Mouse (Mus musculus): ENCODE results near the gene Cltc. TPM values are rescaled to one million over a fixed set of nuclear protein-coding genes. Genes with fewer than 3 reads are reported as not detected.
"Not testable (repeated sequence)": the region's sequence is repeated elsewhere in the genome, so short reads cannot be mapped to it uniquely, and the experiment has no call there.

Gene Cltc
- total RNA-seq, 2 experiments from 2014 or later, result 139 to 149 TPM

GRCm38 (mm10) chr11:86741505-86741904, 15.9 kb downstream of the Cltc start:
- DNase-seq, result no peak

DNA sequence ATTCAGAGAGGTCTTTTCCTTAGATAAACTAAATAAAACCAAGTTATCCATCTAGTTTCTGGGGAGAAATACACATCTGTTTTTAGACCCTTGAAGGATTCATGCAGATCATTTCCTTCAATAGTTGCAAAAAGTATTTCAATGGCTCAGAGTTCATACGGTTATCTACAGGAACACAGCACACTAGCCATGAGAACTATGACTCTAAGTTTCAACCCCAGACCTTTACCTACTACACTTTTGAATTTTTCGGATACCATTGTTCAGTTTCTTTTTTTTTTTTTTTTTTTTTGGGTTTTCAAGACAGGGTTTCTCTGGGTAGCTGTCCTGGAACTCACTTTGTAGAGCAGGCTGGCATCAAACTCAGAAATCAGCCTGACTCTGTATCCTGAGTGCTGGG, 17.9 kb downstream of the Cltc start:
- no peak for DNase-seq

More at GRCm38 (mm10) chr11:86741505-86741904, 15.9 kb downstream of the Cltc start:
- intact Hi-C loops (cut with DNase I), result no loop called here

DNA sequence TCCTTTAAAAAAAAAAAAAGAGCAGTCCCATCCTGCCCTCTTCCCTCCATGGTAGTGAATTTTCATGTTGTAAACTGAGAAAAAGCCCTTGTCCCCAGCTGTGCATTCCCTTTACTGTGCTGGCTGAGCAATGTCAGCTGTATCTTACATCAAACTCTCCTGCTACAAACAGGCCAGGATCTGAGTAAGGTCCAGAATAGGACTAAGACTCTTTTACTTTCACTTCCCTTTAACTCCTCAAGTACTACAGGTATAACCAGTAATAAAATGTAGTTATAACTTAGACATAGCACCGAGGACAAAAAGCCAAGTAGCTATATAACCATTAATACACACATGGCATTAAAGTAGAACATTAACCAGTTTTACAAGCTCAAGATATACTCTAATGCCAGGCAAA, 18.4 kb downstream of the Cltc start:
- intact Hi-C loops (cut with DNase I), result no loop called here
- no peak for DNase-seq

More for the DNA sequence above, 17.9 kb downstream of the Cltc start:
- intact Hi-C loops (cut with DNase I), result no loop called here

- DNase-seq; intact Hi-C loops (cut with DNase I): not testable (repeated sequence)
Observed at GRCm38 (mm10) chr11:86738308-86738707, 19.1 kb downstream of the Cltc start.

DNA sequence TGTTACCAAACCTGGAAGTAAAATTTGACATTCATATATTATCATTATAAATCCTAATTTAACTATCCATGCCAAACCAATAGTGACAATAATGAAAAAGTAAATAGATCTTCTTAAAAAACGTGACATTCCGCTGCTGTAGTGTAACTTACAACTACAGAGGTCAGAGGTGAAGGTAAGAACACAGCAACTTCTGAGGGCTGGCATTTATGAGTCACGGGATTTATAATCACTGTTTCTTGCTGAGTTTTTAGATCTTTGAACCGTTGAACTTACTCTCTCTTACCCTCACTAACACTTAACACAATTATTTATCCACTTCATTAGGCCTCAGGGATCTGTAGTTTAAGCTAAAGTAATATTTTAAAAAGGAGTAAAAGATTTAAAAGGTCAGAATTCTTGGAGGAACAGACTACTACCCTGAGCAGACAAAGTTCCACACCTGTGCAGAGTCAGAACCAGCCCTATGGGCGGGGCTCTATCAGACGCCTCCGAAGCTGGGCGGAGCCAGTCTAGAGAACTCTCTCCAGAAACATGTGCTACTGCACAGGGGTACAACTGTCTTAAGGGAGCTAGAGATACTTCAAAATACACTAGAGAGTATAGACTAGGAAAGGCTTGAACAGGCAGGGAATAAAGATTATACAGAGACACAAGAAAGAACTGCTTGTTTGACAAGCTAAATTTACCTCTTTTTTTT, 19.9 kb downstream of the Cltc start:
- intact Hi-C loops (cut with DNase I), result no loop called here
- DNase-seq, result no peak

- intact Hi-C loops (cut with DNase I), result no loop called here
- DNase-seq, result no peak
Observed at GRCm38 (mm10) chr11:86734993-86735392, 22.4 kb downstream of the Cltc start.

GRCm38 (mm10) chr11:86734241-86734939, 23.0 kb downstream of the Cltc start:
- DNase-seq, result no peak
- intact Hi-C loops (cut with DNase I), result no loop called here

DNA sequence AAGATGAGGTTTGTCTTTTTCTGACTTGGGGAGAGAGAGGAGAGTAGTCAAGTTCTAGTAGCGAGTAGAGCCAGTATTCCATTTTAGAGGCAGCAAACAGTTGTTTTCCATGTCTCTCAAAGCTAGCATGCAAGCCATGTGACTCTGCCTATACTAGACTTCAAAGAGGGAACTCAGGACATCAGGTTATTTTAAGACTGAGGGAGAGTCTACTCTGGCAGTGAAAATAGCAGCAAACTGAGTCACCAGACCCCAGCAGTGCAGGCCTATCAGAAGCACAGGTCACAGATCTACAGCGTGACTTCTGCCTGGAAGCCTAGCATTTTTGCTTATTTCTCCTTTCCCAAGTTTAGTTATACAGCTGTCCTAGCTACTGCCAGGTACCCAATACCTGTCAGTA, 25.9 kb downstream of the Cltc start:
- DNase-seq, result no peak
- intact Hi-C loops (cut with DNase I), result no loop called here

DNA sequence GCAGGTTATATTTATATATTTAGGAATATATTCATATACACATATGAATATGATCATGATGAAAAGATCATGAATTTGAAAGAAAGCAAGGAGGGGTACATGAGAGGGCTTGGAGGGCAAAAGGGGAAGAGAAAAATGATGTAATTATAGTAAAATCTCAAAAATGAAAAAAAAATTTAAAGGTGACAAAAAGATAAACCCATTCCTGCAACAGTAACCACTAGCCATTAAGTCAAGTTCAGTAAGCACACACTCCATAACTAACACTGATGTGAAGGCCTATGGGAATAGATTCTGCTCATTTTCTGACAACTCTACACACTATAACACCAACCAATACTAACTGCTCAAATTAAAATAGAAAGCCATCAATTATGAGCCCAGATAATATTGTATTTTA, 31.8 kb downstream of the Cltc start:
- intact Hi-C loops (cut with DNase I), result no loop called here
- DNase-seq, result no peak

DNA sequence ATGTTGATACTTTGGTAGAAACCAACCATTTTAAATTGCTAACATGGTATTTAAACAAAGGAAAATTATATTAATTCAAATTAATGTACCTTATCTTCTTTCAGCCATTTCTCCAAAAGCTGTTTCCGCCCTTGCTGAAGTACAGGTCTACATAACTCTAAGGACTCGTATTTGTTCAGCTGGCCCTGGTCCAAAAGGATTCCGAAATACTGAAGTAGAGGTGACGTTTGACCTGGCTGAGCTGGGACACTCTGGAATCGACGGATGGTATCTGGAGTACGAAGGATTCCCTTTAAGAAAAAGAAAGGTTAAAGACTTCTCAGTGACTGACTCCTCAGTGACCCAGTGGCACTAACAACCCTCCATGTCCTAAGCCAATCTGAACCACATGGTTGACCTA, 32.4 kb downstream of the Cltc start:
- intact Hi-C loops (cut with DNase I), result no loop called here
- no peak for DNase-seq

- DNase-seq, result no peak
- intact Hi-C loops (cut with DNase I), result no loop called here
Observed at GRCm38 (mm10) chr11:86724004-86724403, 33.4 kb downstream of the Cltc start.

- intact Hi-C loops (cut with DNase I), result no loop called here
- no peak for DNase-seq
Observed at GRCm38 (mm10) chr11:86719390-86719789, 38.0 kb downstream of the Cltc start.

GRCm38 (mm10) chr11:86718369-86718768, 39.0 kb downstream of the Cltc start:
- no peak for DNase-seq
- intact Hi-C loops (cut with DNase I), result no loop called here

GRCm38 (mm10) chr11:86717306-86718065, 39.9 kb downstream of the Cltc start:
- intact Hi-C loops (cut with DNase I), result loop anchor here (2.0 kb wide), 1 partner anchor 17 kb away; no protein-coding TSS in a partner anchor

DNA sequence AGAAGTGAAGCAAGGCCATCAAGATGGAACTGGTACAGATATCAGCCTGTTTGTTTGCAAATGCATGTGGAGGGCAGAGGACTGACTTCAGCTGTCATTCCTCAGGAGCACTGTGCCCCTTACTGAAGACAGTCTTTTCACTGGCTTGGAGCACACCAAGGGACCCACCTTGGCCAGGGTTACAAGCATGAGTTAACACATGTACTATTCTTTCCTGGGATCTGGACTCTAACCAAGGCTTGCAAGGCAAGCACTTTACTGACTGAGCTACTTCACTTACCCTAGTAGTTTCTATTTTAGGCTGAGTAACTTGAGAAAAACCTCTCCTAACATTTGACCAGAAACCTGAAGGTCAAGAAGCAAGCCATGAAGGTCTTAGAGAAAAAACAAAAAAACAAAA, 42.8 kb downstream of the Cltc start:
- intact Hi-C loops (cut with DNase I), result no loop called here
- DNase-seq, result no peak

More at GRCm38 (mm10) chr11:86717306-86718065, 39.9 kb downstream of the Cltc start:
- no peak for DNase-seq

DNA sequence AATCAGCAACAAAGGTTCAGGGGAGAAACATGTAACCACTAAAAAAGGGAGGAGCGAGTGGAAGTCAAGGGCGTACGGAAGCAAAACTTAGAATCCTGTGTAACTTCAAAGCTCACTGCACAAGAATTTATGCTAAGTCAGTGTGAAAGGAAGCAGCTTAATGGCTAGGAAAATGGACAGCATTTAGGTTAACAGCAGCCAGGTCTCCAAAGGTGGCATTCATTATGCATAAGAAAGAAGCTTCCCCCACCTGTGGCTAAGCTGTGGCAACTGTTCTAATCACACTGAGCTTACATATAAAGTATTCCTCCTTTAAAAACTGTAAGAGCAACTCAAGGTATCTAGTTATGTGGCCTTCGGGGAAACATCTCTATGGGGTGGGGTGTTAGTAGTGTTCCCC, 56.2 kb downstream of the Cltc start:
- no peak for DNase-seq
- intact Hi-C loops (cut with DNase I), result loop anchor here (2.0 kb wide), 1 partner anchor 16 kb away; no protein-coding TSS in a partner anchor

DNA sequence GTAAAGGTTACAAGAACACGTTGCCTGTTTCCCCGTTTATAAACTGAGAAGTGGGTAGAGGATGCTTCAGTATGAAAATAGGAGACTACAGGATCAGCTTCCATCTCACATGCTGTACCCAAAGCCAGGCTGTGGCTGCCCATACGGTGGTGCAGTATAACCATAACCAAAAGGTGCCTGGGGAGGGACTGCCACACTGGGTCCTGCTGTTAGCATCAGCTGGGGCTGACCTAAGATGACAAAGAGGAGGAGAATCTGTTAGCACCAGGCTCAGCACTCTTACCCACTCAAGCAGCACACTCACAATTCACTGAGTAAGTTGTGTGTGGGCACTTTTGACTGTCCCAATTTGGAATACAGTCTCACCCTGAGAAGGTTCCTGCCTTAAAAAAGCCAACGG, 61.9 kb downstream of the Cltc start:
- DNase-seq, result no peak
- intact Hi-C loops (cut with DNase I), result no loop called here

DNA sequence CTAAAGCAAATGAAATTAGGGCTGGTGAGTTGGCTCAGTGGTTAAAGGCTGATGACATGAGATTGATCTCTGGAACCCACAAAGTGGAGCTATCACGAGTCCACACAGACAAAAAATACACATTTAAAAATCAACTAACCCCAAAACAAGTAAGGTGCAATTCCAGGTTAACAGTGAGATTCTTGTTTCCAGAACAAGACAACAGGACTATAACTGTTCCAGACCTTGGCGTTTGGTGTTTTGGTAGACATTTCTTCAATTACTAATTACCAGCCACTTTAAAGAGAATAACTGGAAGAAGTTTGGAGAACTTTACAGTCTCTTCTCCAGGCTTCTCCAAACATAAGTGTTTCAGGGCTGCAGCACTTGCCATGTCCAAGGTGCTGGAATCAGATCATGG, 64.8 kb downstream of the Cltc start:
- intact Hi-C loops (cut with DNase I), result loop anchor here (2.0 kb wide), 1 partner anchor 14 kb away; no protein-coding TSS in a partner anchor

DNA sequence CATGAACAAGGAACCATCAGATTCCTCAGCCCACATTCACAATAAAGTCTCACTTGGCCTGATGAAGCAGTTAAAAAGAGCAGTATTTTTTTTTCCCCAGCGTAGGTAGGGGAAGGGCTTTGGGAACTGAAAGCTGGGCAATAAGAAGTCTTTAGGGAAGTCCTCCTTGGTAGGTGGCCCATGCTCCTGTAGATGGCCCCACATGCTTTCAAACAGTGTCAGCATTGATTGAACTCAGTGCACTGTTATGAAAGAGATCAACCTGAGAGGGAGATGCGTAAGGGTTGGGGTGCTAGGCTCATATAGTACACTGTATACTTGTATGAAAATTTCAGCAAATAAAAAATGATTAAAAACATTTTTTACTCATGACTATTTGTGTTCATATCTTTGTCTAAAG, 65.4 kb downstream of the Cltc start:
- no peak for DNase-seq
- intact Hi-C loops (cut with DNase I), result loop anchor here (2.0 kb wide), 1 partner anchor 15 kb away; no protein-coding TSS in a partner anchor

More for the DNA sequence above, 64.8 kb downstream of the Cltc start:
- DNase-seq, result no peak

DNA sequence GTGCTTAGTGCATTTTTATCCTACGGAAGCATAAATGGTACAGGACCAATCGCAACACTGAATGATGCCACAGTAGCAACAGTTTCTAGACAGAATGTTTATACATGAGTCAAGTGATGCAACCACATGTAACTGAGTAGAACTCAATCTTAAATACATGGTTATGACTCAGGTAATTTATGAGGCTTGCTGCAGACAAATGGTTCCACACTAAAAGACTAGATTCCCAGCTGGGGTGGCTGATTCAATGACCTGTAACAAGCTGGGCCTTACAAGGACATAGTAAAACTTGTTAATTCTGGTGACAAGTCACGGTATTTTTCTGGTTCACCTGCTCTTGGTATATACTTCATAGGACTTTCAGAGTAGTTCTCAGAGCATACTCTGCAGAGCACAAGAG, 65.9 kb downstream of the Cltc start:
- no peak for DNase-seq
- intact Hi-C loops (cut with DNase I), result no loop called here

DNA sequence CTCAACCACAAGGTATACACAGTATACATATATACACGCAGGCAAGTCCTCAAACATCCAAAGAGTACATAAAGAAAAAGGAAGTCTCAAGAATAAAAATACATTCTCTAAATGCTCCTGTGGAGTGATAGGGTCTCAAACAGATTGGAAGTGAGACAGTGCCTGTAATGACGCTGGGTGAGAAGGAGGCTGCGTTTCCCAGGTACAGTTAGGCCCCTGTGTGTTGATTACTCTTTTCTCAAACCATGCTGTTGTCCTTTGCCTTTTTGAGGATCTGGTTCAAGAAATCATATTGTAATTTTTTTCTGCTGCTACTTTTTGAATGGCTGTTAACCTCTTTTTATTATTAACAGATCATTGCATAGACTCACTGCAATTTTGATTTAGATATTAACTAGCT, 67.0 kb downstream of the Cltc start:
- intact Hi-C loops (cut with DNase I), result no loop called here
- DNase-seq, result no peak

Data from heart, postnatal 36 days (tissue).